Mouse (Mus musculus) left cerebral cortex, adult 8-10 months (tissue): Measurements from ENCODE around the gene Fxr1. TPM values are rescaled to one million over a fixed set of nuclear protein-coding genes. Genes with fewer than 3 reads are reported as not detected.
"Not testable (repeated sequence)": the region's sequence is repeated elsewhere in the genome, so short reads cannot be mapped to it uniquely, and the experiment has no call there.

Experiments
- DNase-seq, 2 experiments: peaks; one replicate each; pipeline ENCODE4 v3.0.0; 2022; ENCODE audit warnings: low spot score in 2 of 2
- total RNA-seq, 4 experiments: library from RNA; stranded (reverse); gene quantifications; 2 replicates each; pipeline ENCODE4 v1.2.4; 2022

Gene Fxr1
- total RNA-seq, 4 experiments from 2014 or later: 75.8 to 82.8 (median 79.2) TPM

- DNase-seq: no peak
These were observed 22.2 kb downstream of the Fxr1 start for GRCm38 (mm10) chr3:34041990-34042389.

DNA sequence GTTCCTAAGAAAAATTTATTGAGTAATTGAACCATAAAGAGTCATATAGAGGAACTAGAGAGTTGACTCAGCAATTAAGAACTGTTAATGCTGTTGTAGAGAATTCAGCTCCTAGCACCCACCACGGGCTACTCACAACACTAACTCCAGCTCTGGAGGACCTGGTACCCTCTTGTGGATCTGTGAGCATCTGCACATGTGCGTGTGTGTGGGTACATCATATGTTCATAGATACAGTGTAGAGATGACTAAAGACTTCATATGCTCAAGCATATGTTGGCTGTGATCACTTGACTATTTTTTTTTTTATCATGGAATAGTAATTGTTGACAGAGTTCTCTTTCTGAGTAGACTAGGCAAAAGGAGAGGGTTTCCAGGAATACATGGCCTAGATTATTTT lies 42.6 kb downstream of the Fxr1 start:
- no peak for DNase-seq

- DNase-seq: not testable (repeated sequence)
These were observed 49.2 kb downstream of the Fxr1 start for GRCm38 (mm10) chr3:34068943-34069342.

- no peak for DNase-seq
These were observed 53.0 kb downstream of the Fxr1 start for GRCm38 (mm10) chr3:34072726-34073125.

- DNase-seq: no peak
These were observed 56.5 kb downstream of the Fxr1 start for GRCm38 (mm10) chr3:34076058-34076759.

DNA sequence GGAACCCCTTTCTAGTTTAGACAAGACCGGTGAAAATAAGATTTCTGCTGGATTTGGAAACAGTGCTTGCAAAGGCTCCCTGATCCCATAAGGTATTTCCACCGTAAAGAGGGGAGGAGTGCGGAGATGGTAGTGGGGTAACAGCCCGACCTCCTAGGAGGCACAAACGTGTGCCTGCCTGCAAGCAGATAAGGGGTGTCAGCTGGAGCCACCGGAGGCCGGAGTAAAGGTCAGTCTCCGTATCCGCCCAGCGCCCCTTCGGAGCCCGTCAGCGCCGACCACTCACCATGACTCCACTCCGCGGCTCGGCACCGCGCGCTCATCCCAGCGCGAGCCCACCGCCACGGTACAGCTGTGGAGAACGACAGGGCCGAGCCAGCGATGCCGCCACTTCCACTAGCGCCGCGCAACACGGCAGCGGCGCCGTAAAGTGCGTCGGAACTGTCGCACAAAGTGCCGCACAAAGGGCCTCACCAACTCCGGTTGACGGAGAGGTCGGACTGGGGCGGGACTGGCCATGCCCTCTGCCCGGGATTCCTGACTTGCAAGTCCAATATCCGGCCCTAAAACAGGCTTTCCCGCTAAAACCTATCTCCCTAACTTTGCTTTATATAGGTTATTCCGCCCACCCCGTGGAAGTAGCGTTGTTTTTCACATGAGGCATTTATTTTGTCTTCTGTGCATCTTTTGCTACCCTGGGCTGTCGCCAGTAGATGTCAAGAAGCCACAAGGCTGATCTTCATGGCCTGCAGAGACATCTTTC lies 61.3 kb downstream of the Fxr1 start, which contains the start of gene Dnajc19:
Gene Dnajc19 (minus strand): TSS at position 422 of the 763 bp plus-strand sequence.
- peak; percentile 92 to 99 for DNase-seq

GRCm38 (mm10) chr3:34081929-34082328 lies 62.2 kb downstream of the Fxr1 start:
- DNase-seq: no peak

DNA sequence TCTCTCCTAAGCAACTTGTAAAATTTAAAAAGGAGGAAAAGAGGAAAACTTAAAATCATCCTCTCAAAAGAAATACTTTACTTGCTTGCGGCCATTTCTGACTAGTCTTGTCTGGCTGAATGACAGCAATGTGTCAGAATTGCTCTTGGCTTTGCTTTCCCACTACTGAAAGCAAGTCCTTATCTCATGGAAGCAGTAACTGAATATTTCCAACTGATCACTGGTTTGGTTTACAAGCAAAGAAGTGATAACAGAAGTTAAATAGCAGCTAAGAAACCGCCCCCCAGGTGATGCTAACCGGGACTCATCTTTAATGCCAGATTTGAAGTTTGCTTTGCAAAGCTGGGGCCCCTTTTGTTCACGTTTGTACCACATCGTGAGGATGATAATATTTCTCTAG lies 63.9 kb downstream of the Fxr1 start:
- no peak for DNase-seq

DNA sequence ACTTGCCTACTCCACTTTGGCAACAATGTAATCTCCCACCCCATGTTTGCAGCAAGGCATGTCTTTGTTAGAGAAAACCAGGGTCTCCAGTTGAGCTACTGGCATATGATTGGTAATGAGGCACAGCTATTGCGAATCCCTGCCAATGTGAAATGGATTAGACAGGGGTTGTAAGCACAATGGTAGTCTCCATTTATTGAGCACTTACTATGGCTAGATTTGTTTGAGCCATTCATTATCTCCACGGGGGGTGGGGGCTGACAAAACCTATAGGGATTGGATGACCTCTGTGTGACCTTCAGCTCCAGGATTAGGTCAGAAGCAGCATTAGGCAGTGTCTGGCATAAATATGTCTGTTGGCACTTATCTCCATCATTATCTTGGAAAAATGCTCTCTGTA lies 83.1 kb downstream of the Fxr1 start:
- no peak for DNase-seq

GRCm38 (mm10) chr3:34103902-34104672 lies 84.3 kb downstream of the Fxr1 start:
- no peak for DNase-seq

- DNase-seq: no peak
These were observed 86.7 kb downstream of the Fxr1 start for GRCm38 (mm10) chr3:34106421-34106820.

DNA sequence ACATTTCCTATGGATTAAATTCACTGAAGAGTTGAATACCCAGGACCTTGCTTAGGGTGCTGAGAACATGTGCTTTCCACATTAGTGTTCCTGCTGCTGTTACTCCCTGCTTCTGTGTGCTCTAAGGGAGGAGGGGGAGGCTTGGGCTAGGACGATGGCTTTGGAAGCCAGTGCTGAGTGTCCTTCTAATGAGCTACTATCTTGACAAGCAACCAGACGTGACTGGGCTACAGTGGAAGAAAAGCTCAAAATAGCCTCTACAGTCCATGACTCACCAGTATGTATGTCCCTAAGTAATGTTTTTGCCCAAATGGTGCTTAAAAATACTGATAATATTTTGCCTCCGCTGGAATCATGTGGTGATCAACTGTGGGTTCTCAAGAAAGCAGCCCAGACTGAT lies 87.9 kb downstream of the Fxr1 start:
- DNase-seq: no peak

DNA sequence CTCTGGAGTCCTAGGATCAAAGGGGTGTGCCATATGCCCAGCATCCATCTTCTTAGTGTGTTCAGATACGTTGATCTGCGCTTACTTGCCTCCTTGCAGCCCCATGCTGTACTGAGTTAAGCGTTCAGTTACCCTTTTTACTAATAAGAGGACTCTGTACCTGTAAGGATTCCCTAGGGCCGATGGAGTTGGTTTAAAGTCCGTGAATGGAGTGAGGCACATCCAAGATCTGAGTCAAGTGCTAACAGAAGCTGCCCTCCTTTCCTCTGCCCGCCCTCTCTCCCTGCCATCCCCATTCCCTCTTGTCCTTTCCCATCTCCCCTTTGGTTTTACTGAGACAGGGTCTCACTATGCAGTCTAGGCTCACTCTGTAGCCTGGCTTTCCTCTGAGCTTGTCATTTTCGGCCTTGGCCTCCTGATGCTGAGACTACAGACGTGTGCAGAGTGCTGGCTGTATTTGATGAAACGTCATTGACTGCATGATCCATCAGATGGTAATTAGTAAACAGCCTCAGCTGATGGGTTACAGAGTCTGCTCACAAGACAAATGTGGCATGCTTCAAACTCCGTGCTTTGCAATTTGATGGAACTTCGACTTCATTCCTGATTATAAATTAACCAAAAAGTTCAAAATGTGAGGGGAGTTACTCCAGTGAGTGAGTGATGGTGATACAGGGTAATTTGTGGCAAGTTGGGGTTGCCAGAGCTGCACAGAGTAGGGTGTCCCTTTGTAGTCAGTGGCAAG lies 92.4 kb downstream of the Fxr1 start:
- DNase-seq: no peak

DNA sequence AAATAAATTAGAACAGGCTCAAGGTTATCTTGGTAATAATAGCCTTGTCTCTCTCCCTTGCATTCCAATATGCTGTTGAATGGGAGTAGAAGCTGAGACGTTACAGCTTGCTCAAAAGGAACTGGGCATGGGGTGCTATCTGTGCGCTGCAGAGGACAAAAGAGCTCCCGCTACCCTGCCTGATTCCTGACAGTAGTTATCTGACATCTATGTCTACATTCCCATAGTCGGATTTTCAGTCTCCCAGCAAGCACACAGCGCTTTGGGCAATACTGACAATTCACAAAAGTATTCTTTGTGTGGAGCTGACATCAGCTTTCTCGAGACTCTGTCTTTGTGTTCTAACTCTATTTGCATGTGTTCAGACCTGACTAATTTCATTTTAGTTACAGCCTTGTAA lies 96.1 kb downstream of the Fxr1 start:
- DNase-seq: no peak

DNA sequence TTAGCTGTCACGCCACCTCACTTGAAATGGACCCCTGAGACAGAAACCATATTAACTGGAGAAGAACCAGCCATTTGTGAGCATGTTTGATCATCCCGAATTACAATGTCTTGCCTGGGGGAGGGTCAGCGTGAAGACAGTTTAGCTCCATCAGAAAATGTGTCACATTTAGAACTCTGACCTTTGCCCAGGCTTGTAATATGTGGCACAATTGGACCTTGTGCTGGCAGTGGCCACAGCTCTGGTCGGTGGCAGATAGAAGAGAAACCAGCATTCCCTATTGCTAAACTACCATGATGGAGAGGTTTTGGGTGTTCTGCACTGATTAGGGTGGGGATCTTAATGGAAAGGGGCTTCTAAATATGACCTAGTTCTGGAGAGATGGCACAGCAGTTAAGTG lies 100.1 kb downstream of the Fxr1 start:
- no peak for DNase-seq

Other genes starting within 250 kb of the Fxr1 start
- 10 to 100 TPM; 54.3 to 73.9 (median 64.4) TPM for gene Ttc14, start 220.1 kb upstream of the Fxr1 start, total RNA-seq
- 10 to 100 TPM; 19.1 to 25.7 (median 20.2) TPM for gene Ccdc39, start 175.6 kb upstream of the Fxr1 start, total RNA-seq
- gene Dnajc19, start 61.4 kb downstream of the Fxr1 start, total RNA-seq: 10 to 100 TPM; 46.6 to 66.7 (median 53.2) TPM